Mouse (Mus musculus) heart, embryonic 10.5 days (tissue): ENCODE results near the gene Rbp7. TPM values are rescaled to one million over a fixed set of nuclear protein-coding genes. Genes with fewer than 3 reads are reported as not detected.
"Not testable (repeated sequence)": the region's sequence is repeated elsewhere in the genome, so short reads cannot be mapped to it uniquely, and the experiment has no call there.

Experiments used
- DNase-seq: peaks from one replicate; pipeline ENCODE4 v3.0.0-alpha.2; 2017; ENCODE audit warnings: low spot score
- H3K27ac ChIP-seq: fragments of 300-500 bp; sonication (generic); 2 replicates; pipeline ENCODE4 v1.5.1; 2016; ENCODE audit warnings: mild to moderate bottlenecking
- H3K27me3 ChIP-seq: fragments of 300-500 bp; sonication (generic); 2 replicates; pipeline ENCODE4 v1.6.1; 2016; ENCODE audit warnings: mild to moderate bottlenecking; ENCODE audit not compliant: poor library complexity, insufficient read depth, severe bottlenecking
- H3K36me3 ChIP-seq: fragments of 300-500 bp; sonication (generic); 2 replicates; pipeline ENCODE4 v1.6.1; 2016; ENCODE audit warnings: mild to moderate bottlenecking, moderate library complexity
- H3K4me1 ChIP-seq: fragments of 300-500 bp; sonication (generic); 2 replicates; pipeline ENCODE4 v1.6.1; 2016; ENCODE audit warnings: mild to moderate bottlenecking
- H3K4me3 ChIP-seq: fragments of 300-500 bp; sonication (generic); 2 replicates; pipeline ENCODE4 v1.5.1; 2016; ENCODE audit warnings: mild to moderate bottlenecking, moderate library complexity
- H3K9me3 ChIP-seq: fragments of 300-500 bp; sonication (generic); 2 replicates; pipeline ENCODE4 v1.6.1; 2016; ENCODE audit warnings: mild to moderate bottlenecking, moderate library complexity
- WGBS: fragments of 180-500 bp; shearing (Covaris S2); methylation state at CpG from one replicate; pipeline ENCODE4 v1.1.7; 2016; 5-methylcytosine and 5-hydroxymethylcytosine counted together
- polyA plus RNA-seq: library from polyadenylated mRNA; unstranded; fragments of >200 nt; fragmentation: Nextera tagmentation; extraction: Ambion mirVana; gene quantifications from 2 replicates; pipeline ENCODE4 v1.2.1, GENCODE M21; 2016

Gene Rbp7
- polyA plus RNA-seq, 1 experiment from 2014 or later = 0.67 TPM

DNA sequence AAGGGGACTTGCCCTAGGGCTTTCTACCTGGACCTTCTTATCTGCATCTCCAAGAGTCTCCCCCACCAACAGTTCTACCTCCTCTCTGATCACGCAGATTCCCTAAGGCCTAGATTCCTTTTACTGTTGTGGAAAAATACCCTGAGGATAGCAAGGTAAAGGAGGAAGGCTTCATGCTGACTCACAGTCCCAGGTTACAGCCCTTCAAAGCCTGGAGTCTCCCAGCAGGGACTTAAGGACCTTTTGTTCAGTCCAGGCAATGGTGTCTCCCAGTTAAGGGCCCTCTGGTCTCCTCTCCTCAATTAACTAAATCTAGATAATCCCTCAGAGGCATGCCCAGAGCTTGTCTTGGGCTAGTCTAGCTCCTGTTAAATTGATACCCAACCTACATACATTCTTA lies 8.5 kb downstream of the Rbp7 start:
- Histone ChIP-seq H3K27ac (peak overlapping the region; percentile 92), H3K4me1 (peaks cover 20% of the 10 kb centered on the region), H3K36me3 (no peaks in the 10 kb centered on the region), H3K4me3 (peak overlapping the region; percentile 52), H3K9me3 (no peaks in the 10 kb centered on the region), H3K27me3 (no peaks in the 10 kb centered on the region)
- DNase-seq = no peak
- WGBS = 34% methylated on average over 1 of the region's 1 CpGs

- no peaks in the 10 kb centered on the region for H3K27me3 ChIP-seq
- 2% methylated on average over 11 of the region's 11 CpGs for WGBS
These were observed 8.9 kb downstream of the Rbp7 start for GRCm38 (mm10) chr4:149445868-149446267.

DNA sequence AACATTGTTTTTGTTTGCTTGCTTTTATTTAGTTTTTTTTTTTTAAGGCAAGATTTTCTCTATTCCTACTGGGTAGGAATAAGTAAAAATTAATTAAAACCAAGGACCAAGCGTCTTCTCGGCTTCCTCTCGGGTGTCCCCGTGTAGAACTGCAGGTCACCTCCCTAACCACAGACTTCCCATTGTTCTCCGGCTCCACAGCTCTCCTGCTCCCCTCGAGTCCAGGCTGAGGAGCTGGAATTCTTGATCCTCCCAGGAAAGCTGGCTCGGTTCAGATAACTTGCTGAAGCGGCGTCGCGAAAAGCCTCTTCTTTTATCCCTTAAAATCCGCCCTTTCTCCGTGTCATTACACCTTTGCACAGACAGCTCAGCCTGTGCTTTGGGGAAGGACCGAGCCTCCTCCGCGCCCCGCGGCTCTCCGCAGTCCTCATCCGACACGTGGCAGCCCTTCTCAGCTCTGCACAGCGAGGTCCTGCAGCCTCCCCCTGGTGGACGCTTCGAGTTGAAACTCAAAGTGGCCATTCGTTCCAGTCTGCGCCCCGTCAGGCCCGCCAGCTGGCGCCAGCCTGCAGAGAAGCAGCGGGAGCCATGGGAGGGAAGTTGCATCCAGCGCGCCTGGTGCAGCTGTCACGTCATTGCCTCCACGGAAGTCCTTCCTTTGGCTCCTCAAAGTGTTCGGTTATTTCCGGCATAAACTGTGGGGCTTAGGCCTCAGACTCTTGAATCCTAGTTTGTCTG lies 9.6 kb downstream of the Rbp7 start:
- H3K9me3 ChIP-seq = no peaks in the 10 kb centered on the region
- peak overlapping the region; percentile 52 for H3K4me3 ChIP-seq
- H3K4me1 ChIP-seq = peaks cover 20% of the 10 kb centered on the region
- H3K27ac ChIP-seq = peak overlapping the region; percentile 92
- DNase-seq = peak; percentile 97
- H3K36me3 ChIP-seq = no peaks in the 10 kb centered on the region
- under 1% methylated on average over 36 of the region's 36 CpGs for WGBS
- no peaks in the 10 kb centered on the region for H3K27me3 ChIP-seq

More at GRCm38 (mm10) chr4:149445868-149446267, 8.9 kb downstream of the Rbp7 start:
- peak overlapping the region; percentile 92 for H3K27ac ChIP-seq
- peaks cover 20% of the 10 kb centered on the region for H3K4me1 ChIP-seq
- H3K36me3 ChIP-seq = no peaks in the 10 kb centered on the region
- peak overlapping the region; percentile 52 for H3K4me3 ChIP-seq
- DNase-seq = peak; percentile 93
- H3K9me3 ChIP-seq = no peaks in the 10 kb centered on the region

- DNase-seq = no peak
- H3K9me3 ChIP-seq = no peaks in the 10 kb centered on the region
These were observed 10.3 kb downstream of the Rbp7 start for GRCm38 (mm10) chr4:149444465-149444864.

GRCm38 (mm10) chr4:149442436-149442835 lies 12.3 kb downstream of the Rbp7 start:
- Histone ChIP-seq H3K9me3 (no peaks in the 10 kb centered on the region), H3K27me3 (no peaks in the 10 kb centered on the region), H3K4me1 (peaks cover 20% of the 10 kb centered on the region), H3K36me3 (no peaks in the 10 kb centered on the region), H3K4me3 (no peak overlapping the region), H3K27ac (no peak overlapping the region)
- DNase-seq = no peak
- WGBS = 57% methylated on average over 3 of the region's 3 CpGs

More at GRCm38 (mm10) chr4:149444465-149444864, 10.3 kb downstream of the Rbp7 start:
- H3K4me3 ChIP-seq = no peak overlapping the region; the same call in 1 of the 2 replicates
- no peaks in the 10 kb centered on the region for H3K27me3 ChIP-seq
- 63% methylated on average over 1 of the region's 1 CpGs for WGBS
- peaks cover 20% of the 10 kb centered on the region for H3K4me1 ChIP-seq
- no peaks in the 10 kb centered on the region for H3K36me3 ChIP-seq
- H3K27ac ChIP-seq = peak overlapping the region; percentile 92

- no peak for DNase-seq
- Histone ChIP-seq H3K9me3 (no peaks in the 10 kb centered on the region), H3K27me3 (no peaks in the 10 kb centered on the region), H3K4me1 (peaks cover 11% of the 10 kb centered on the region), H3K4me3 (no peak overlapping the region), H3K36me3 (no peaks in the 10 kb centered on the region), H3K27ac (no peak overlapping the region)
- WGBS = 76% methylated on average over 8 of the region's 8 CpGs
These were observed 14.2 kb downstream of the Rbp7 start for GRCm38 (mm10) chr4:149440576-149440975.

DNA sequence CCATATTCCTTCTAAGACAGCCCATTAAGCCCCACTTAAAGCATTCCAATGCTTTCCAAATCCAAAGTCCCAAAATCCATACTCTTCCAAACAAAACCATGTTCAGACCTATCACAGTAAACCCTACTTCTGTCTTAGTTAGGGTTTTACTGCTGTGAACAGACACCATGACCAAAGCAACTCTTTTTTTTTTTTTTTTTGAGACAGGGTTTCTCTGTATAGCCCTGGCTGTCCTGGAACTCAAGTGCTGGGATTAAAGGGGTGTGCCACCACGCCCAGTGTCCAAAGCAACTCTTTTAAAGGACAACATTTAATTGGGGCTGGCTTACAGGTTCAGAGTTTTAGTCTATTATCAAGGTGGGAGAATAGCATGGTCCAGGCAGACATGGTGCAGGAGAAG lies 22.9 kb downstream of the Rbp7 start:
- not testable (repeated sequence) for H3K36me3 ChIP-seq, H3K4me3 ChIP-seq, H3K9me3 ChIP-seq, DNase-seq, H3K4me1 ChIP-seq, H3K27ac ChIP-seq, H3K27me3 ChIP-seq
- 74% methylated on average over 1 of the region's 1 CpGs for WGBS

DNA sequence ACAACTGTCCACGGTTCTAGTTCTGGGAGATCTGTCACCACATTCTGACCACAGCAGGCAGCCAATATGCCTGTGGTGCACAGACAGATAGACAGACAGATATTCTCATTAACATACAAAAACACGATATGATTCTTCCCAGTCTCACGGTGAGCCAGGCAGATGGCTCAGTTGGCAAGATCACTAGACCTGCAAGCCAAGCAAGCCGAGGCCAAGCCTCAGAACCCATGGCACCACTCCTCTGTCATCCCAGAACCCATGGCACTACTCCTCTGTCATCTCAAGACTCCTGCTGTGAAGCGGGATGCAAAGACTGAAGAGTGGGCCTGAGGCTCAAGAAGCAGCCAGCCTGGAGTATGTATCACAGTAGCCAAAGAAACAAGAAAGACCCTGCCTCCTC lies 25.2 kb downstream of the Rbp7 start:
- H3K27me3 ChIP-seq = no peaks in the 10 kb centered on the region
- H3K4me3 ChIP-seq = no peak overlapping the region
- H3K4me1 ChIP-seq = peaks cover 6% of the 10 kb centered on the region
- H3K36me3 ChIP-seq = no peaks in the 10 kb centered on the region
- 81% methylated on average over 5 of the region's 5 CpGs for whole genome bisulfite sequencing
- DNase-seq = no peak
- H3K9me3 ChIP-seq = no peaks in the 10 kb centered on the region
- H3K27ac ChIP-seq = no peak overlapping the region; the same call in 1 of the 2 replicates

DNA sequence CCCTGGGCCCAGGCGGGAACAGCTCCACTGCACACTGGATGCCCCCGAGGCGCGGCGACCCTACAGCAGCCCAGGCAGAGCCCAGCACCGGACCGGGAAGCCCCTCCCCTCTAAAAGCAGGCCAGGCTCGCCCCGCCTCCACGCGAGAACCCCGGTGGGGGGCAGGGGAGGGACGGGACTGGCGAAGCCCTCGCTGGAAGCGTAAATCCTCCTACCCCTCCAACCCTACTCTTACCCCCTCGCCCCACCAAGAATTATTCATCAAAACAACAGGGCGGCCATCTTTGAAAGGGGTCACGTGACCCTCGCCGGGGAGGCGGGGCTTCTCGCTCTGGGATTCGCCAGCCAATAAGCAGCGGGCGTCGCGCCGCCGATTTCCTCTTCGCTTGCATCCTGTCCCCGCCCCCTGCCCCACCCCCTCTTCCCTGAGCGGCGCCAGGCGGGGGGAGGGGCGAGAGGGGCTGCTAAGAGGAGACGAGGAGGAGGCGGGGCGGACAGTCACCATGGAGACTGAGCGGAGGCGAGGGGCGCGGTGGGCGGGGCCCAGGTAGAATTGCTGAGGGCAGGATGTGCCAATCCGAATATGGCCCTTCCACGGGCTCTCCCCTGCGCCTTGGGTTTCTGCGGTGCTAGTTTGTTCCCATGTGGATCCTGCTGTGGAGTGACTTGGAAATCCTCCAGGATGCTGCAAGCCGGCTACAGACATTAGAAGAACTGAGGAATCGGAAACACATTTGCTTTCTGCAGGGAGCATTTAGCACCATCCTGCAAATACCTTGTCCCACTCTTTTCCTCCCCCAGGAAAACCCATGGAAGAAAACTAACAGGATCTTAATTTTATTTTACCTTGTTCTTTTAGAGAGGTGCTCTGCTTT lies 28.2 kb downstream of the Rbp7 start, which contains the start of gene Ube4b:
TSS of gene Ube4b (minus strand) at position 425 of the 875 bp plus-strand sequence.
- H3K4me1 ChIP-seq = peaks cover 11% of the 10 kb centered on the region
- H3K4me3 ChIP-seq = peak within 1 kb of the TSS; percentile 99
- H3K36me3 ChIP-seq = peaks cover 10% of the 10 kb centered on the region
- H3K27me3 ChIP-seq = no peaks in the 10 kb centered on the region
- peak within 1 kb of the TSS; percentile 98 for H3K27ac ChIP-seq
- DNase-seq = peak; percentile 99
- WGBS = under 1% methylated on average over 43 of the region's 50 CpGs
- H3K9me3 ChIP-seq = no peaks in the 10 kb centered on the region

DNA sequence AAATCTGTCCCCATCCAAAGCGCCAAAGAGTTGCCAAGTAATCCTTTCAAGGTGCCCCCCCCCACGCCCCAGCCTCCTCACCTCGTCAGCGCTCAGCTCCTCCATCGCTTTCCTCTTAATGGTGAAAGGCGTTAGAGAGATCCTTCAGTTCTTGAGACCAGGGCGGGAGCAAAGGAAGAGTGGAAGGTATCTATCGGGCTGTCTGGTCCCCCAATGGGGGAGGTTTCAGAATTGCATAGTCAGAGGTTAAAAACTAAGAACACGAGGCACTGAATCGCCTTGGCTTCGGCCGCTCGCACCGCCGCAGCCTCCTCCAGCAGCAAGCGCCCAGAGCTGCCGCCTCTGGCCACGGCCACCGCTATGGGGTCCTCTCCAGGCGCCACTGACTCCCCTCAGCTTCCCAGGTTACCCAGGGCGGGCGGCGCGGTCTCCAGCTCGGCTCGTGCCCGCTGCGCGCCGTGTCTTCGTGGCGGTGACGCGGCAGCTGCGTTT lies 28.9 kb downstream of the Rbp7 start:
- under 1% methylated on average over 35 of the region's 35 CpGs for WGBS

GRCm38 (mm10) chr4:149424755-149425154 lies 30.0 kb downstream of the Rbp7 start:
- WGBS = 2% methylated on average over 9 of the region's 9 CpGs
- DNase-seq = no peak
- Histone ChIP-seq H3K4me3 (peak overlapping the region; percentile 99), H3K9me3 (no peaks in the 10 kb centered on the region), H3K4me1 (peaks cover 23% of the 10 kb centered on the region), H3K27me3 (no peaks in the 10 kb centered on the region), H3K36me3 (peaks cover 12% of the 10 kb centered on the region), H3K27ac (peak overlapping the region; percentile 98)

More for the DNA sequence above, 28.9 kb downstream of the Rbp7 start:
- no peak for DNase-seq
- H3K4me1 ChIP-seq = peaks cover 14% of the 10 kb centered on the region
- H3K27me3 ChIP-seq = no peaks in the 10 kb centered on the region
- H3K4me3 ChIP-seq = peak overlapping the region; percentile 99
- H3K9me3 ChIP-seq = no peaks in the 10 kb centered on the region
- peaks cover 12% of the 10 kb centered on the region for H3K36me3 ChIP-seq
- peak overlapping the region; percentile 98 for H3K27ac ChIP-seq

DNA sequence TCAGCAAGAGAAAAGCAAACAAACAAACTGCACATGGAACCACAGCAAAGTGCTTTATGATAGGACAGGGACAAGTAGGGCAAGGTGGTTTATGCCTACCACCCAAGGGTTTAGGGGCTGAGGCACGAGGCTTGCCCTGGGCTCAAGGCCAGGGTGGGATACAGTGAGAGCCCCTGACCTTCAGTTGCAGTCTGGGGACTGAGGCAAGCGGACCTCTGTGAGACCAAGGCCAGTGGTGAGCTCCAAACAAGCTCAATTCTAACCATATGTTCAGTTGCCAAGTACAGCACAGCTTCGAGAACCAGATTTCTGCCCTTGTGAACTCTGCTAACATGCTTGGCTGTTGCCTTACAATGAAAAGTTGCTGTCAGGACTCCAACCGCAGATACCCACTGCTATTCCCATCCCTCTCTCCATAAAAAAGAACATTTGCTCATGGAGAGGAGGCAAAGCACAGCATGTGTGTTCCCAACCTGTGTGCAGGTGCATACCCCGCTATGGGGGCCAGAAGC lies 36.9 kb downstream of the Rbp7 start:
- WGBS = 82% methylated on average over 5 of the region's 5 CpGs
- peaks cover 19% of the 10 kb centered on the region for H3K36me3 ChIP-seq
- no peak overlapping the region for H3K4me3 ChIP-seq
- H3K9me3 ChIP-seq = no peaks in the 10 kb centered on the region
- 0 out of 2 replicates have a peak overlapping the region, but pooled peaks have one; percentile 6 for H3K27ac ChIP-seq
- H3K27me3 ChIP-seq = no peaks in the 10 kb centered on the region
- no peak for DNase-seq
- H3K4me1 ChIP-seq = peaks cover 64% of the 10 kb centered on the region
